Mouse (Mus musculus): ENCODE data around the gene Erp27.
"Not testable (repeated sequence)": the region's sequence is repeated elsewhere in the genome, so short reads cannot be mapped to it uniquely, and the experiment has no call there.

Gene Erp27

DNA sequence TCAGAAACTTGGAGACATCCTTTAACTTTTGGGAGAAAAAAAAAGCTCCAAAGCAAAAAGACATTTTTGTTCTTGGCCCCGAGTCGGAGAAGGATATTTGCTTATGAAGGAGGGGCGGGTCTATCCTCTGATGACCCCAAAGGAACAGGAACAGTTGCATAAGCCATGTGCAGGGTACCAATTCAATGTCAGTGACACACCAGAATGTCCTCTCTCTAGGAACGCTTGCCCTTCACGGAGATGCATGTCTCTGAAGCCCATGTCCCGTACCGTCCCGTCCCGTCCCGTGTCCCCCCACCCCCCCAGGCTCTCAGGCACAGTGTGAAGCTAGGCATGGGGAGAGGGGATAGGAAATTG lies 15.1 kb downstream of the Erp27 start:
- DNase-seq (ENCODE audit: low spot score in 2 of 2) = no peak

DNA sequence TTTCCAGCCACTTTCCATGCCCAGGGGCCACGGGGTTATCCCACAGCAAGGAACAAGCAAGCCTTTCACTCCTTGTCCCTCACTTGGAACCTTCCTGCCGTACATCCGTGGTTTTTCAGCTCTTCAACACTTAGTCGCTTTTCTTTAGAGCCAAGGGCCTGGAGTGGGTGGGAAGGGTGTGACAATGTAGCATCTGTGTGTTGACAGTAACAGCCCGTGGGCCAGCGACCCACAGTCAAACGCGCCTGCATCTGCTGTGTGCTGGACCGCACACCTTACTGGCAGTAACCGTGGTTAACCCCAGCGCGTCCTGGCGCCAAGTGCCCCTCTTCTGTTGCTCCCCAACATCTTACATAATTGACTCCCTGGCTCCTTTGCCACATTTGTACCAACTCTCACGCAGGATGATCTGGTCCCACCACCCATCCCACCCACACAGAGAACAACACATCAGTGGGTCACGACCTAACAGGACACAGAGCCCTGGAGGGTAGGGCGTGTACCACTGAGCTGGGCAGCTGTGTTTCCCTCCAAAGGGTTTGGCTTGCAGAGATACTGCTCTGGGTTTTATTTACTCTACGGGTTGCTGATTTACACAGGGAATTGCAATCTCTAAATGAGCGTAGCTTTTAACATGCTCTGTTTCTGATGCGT lies 15.6 kb downstream of the Erp27 start:
- peak in 1 of 2 experiments; percentile 12 for DNase-seq (ENCODE audit: low spot score in 2 of 2)

DNA sequence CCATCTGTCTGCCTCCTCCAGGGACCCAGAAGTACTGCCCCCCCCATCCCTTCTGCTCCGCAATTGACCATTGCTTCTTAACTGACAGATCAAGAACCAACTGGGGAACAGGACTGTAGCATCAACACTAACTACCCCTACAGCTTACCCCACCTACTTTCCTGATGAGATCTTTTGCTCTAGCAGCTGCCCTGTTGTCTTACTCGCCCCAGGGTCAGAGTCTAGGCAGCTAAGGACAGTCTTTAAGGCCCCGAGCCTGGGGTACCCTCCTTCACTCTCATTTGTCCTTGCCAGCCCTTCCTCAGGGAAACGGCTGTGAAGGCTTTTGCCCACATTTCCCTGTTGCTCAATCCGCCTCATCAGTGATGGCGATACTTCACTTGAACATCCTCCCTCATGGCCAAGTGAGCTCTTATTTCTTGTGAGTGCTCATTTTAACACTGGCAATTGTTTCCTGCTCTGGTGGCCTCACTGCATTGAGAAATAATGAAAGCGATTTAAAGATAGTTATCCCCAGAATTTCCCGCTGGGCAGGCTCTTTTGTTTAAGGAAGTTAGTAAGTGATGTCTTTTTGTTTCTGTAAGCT lies 18.0 kb downstream of the Erp27 start:
- DNase-seq (ENCODE audit: low spot score in 2 of 2) = no peak

DNA sequence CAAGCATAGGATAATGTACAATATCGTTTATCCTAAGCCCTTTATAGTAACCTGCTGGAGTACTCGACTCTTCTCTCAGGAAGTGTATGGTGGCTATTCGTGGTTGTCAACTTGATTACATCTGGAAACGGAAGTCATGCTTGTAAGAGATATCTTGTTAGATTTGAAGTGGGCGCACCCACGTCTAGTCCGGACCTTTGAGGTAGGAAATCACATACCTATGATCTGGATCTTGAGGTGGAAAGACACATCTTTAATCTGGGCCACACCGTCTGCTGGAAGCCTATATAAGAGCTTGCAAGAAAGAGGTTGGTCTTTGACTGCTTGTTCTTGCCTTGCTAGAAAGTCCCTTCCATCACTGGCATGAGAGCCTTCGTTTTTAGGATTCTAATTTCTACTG lies 19.5 kb downstream of the Erp27 start:
- DNase-seq (ENCODE audit: low spot score in 2 of 2) = no peak

DNA sequence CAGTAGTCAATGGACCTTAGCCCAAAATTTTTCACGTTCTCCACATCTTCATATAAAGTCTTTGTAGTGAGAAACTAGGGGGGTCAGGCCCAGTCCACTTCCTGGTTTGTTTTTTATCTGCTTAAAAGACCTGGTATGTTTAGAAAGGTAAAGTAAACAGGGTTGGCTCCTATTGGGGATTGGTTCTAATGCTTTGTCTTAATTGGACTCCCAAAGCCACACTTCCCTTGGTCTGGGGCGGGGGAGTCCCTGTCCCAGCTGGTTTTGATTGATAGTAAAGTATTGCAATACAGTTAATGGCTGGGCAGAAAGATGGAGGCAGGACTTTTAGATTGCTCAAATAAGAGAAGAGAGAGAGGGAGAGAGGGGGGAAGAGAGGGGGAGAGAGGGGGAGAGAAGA lies 21.0 kb downstream of the Erp27 start:
- DNase-seq (ENCODE audit: low spot score in 2 of 2) = no peak

DNA sequence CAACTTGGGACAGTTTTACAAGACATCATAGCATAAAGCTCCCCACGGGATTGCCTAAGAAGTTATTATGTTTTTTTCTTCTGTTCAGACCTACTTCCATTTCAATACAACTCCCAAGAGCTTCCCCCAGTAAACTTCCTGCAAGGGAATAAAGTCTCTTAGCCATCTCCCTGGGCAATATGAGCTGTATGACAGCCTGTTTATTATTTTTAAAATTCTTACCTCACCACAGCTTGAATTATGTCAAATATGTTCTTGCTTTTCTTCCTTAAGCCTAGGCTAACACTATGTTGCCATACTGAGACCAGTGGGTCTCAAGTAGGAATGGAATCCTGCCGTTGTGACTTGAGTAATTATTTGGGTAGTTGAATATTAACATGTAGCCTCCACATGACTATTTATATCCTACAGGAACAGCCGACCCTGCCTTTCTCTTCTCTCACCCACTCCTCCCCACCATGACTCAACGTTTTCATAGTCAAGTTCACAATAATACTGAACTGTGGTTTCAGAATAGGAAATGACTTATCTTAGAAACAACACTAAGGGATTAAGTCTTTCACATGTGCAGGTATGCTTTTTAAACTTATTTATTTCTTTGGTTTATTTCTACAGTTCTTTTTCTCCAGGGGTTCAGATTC lies 21.5 kb downstream of the Erp27 start:
- DNase-seq (ENCODE audit: low spot score in 2 of 2) = no peak

DNA sequence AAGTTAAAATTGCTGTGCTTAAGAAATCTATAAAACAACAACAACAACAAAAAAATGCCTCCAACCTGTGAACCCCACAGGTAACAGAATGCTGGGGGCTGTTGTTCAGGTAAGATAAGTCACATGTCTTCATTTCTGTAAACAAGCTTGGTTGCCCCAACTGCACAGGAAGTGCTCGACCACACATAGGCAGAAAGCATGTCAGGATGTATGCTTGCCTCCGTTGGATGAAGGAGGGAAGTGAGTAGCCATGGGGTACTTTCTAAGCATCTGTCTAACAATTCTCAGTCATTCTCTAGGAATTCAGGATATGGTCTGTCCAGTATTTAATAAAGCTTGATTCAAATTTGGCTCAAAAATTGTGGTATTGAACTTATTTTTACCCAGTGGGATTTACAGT lies 23.0 kb downstream of the Erp27 start:
- no peak for DNase-seq (ENCODE audit: low spot score in 2 of 2)

DNA sequence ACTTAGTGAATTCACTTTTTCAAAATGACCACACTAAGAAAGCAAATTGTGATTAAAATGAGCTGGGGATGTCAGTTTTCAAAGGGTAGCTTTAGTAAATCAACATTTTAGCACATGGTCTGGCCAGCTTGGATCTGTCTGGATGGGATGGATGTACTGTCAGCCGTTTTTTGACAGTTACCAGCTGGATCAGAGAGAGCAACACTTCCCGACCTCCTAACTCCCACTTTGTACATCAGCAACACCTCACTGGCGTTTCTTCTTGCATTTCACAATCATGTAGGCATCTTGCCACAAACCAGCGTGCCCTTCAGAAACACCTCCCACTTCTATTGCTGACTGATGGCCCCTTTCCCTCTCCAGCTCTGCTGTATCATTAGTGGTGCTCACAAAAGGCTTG lies 23.8 kb downstream of the Erp27 start:
- DNase-seq (ENCODE audit: low spot score in 2 of 2) = no peak

DNA sequence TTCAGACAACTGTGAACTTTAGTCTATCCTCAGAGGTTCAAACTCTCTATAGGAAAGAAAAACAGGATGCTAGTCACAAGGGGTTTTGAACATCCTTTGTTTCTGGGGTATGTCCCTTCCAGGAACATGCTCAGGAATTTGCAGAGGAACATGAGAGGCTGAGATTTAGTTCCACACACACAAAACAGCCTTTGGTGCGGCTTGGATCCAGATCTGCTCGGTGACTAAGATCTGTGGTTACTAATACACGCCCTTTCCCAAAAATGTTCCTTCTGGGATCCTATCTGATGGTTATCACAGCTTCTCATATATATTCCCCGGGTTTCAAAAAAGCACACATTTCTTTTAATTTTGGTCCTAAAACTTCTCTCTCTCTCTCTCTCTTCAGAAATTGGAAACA lies 24.2 kb downstream of the Erp27 start:
- DNase-seq (ENCODE audit: low spot score in 2 of 2) = no peak

DNA sequence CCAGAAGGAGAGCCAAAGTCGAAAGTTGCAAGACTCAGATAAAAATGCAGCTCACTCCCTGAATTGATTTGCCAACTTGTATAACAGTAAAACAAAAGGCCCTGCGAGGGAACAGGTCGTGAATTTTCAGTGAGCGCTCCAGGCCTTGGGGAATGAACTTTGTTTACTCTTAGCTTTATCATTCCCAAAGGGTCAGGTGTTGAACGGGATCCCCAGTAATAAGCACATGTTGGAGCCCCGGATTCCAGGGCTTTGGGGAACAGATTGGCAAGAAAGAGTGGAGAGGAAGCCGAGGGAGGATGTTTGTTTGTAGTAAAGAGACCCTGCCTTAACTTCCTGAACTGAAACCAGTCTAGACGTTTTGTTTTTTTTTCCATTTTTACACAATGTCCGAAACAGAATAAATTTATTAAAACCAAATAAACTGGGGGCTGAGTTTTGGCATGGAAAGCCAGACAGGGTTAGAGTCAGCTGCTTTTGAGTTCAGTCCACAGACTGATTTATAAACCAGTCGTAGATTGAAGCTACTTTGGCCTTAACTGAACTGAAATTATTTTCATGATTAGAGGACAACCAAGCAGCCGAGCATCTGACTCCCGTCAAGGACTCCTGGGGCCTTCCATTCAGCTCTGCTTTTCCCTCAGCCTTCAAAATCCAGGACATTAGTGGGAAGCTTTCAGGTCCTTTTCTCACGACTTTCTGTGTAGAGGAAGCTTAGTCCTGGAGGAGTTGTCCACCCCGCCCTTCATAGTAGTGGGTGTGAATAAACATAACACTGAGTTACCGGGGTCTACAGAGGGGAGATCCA lies 27.2 kb downstream of the Erp27 start:
- no peak for DNase-seq (ENCODE audit: low spot score in 2 of 2)

DNA sequence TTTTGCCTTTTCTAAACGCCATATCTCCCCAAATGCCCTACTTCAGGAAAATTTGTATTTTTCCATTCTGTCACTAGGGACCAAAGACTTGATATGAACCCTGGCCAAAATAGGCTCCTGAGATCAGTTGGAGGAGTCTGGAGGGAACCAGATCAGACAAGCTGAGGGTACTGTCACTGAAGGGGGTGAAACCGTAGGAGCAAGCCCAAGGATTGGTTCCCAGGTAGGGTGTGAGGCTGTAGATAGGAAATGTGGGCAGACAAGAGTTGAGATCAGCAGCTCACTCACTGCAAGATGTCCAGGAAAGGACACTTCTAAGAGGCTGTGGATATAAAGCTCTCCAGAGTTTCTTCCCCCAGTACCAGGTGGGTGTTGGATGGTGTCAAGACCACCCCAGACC lies 30.0 kb downstream of the Erp27 start:
- DNase-seq (ENCODE audit: low spot score in 2 of 2) = no peak

DNA sequence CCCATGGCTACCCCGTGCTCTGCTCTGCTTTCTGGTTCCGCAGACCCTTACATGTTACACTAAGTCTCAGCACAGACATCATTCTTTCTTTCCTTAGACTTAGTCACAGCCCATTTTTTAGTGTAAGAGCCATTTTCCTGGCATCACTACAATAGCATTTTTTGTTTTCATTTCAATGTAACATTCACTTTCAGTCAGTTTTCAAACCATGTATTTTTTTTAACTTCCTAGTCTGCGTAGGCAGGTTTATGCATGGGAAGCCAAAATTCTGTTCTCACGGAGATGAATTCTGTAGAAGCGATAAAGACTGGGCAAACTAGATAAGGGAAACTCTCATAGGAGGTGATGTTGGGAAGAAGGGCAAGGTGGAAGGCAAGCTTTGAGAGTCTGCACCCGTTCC lies 32.4 kb downstream of the Erp27 start:
- DNase-seq (ENCODE audit: low spot score in 2 of 2) = no peak

DNA sequence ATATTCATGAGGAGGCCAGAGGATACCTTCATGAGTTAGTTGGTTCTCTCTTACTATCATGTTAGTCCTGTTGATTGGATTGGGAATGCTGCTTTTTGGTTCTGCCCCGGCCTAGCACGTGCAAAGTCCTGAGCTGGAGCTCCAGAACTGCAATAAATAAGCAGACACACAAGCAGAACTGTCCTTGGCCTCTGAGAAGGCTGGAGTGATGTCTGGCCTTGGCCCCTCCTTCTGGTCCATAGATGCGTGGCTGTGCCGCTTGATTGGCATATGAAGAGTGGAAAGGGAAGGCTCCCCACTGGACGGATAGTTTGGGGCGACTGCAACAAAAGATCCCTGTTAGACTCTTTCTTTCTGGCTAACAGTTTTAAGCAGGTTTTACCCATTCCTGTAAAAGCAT lies 32.9 kb downstream of the Erp27 start:
- DNase-seq (ENCODE audit: low spot score in 2 of 2) = no peak

DNA sequence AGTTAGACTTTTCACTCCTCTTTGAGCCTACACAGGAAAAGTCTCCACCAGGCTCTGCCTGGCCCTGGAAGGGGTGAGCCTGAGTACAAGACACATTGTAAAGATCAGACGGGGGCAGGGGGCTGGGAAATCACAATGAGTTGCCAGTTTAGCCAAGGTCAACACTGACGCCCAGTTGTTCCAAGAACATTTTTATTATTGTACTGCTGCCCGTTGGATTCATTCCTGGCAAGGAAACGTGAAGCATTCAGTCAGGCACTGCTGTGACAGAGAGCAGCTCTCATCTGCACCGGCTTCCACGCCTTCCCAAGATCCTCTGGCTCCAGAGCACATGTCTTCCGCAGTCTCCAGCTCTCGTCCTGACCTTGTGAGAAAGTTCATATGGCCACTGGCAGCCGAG lies 34.1 kb downstream of the Erp27 start:
- DNase-seq (ENCODE audit: low spot score in 2 of 2) = no peak

DNA sequence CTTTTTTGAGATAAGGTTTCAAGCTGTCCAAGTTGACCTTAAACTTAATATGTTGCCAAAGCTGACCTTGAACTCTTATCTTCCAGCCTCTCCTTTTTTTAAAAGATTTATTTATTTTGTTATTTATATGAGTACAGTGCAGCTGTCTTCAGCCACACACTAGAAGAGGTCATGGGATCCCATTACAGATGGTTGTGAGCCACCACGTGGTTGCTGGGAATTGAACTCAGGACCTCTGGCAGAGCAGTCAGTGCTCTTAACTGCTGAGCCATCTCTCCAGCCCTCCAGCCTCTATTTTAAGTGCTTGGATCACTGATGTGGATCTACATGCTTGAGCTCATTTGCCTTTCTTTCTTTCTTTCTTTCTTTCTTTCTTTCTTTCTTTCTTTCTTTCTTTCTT lies 37.2 kb downstream of the Erp27 start:
- DNase-seq (ENCODE audit: low spot score in 2 of 2) = not testable (repeated sequence)

DNA sequence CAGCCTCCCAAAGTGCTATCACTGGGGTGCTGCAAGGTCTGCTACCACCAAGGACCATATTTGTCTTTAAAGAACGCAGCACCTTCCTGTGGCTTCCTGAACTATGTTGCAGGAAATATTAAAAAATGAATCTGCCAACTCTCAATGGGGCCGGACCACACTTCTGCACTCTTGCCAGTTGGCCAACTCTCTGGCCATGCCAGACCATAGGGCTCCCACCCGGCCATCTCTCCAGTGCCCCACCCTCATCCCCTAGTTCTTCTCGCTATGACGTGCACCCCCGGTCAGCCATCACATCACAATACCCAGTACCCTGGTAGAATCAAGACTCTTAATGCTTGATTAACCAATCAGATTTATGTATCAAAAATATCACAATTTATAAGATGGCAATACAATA lies 38.0 kb downstream of the Erp27 start:
- no peak for DNase-seq (ENCODE audit: low spot score in 2 of 2)

DNA sequence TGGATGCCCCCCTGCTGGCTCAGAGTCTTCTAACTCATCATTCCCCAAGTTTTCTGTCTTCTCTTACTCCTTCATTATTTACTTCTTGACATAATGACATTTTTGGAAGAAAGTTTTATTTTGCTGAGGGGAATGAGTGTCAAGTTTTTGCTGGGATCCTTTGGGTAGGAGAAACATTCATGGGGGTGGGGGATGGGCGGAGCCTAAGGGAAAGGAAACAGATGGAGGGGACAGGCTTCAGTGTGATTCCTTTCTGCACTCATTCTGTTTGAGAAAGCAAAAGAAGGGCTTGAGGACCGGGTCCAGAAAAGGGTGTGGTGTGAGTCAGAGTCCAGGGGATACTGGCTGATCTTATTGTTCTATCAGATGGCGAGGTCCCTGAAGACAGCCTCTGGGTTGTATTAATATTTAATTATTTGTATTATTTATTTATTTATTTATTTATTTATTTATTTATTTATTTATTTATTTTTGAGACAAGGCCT lies 38.5 kb downstream of the Erp27 start:
- DNase-seq (ENCODE audit: low spot score in 2 of 2) = no peak

DNA sequence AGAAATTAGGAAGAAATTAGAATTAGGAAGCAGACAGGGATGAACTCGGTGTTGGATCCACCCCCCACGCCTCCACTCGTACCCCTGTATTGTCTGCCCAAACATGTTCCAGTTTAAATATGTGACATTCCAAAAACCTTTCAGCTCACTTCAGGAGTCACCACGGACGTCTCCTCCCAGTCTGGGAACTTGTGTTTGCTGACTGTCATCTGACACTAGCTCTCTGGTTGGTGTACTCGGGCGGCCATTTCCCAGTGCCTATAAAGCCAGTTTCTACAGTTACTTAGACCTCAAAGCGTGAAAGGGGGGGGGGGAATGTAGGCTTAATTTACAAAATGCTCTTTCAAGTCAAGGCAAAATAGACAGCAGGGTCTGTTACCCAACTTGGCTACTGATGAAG lies 40.3 kb downstream of the Erp27 start:
- DNase-seq (ENCODE audit: low spot score in 2 of 2) = no peak

DNA sequence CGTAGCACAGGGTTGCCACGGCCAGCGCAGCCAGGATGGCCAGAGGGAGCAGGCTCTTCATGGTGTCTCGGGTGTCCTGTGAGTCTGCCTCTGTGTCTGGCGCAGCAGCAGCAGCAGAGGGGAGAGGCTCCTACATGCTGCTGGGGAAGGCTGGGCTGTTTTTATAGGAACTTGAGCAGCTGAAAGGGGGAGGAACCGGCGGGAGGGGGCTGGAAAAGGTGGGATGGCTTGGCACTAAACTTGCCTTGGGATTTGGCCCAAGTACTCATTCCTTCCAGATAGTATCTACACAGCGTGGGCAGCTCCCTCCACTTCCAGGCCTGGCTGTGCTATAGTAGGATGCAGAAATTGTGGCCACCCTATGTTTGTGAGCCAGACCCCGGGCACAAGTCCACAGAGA lies 46.3 kb downstream of the Erp27 start, which contains the start of gene Mgp:
TSS of gene Mgp (minus strand) at position 154 of the 400 bp plus-strand sequence.
- DNase-seq (ENCODE audit: low spot score in 2 of 2) = peak; percentile 41 to 59

DNA sequence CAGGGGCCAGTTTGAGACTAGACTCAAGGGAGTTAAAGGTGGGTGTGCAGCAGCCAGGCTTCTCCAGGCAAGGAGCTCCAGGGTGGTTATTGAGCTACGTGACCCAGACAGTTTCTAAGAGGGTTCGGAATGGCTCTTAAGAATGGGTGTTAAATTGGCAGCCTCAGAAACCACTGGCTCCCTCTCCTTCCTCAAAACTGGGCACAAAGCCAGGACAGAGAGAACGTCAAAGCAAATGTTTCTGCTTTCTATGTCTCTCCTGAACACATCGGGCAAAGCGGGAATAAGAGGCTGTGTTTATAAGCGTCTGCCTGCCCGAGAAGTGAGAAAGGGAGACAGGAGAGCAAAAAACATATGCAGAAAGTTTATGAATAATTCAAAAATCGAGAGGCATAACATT lies 47.4 kb downstream of the Erp27 start:
- peak; percentile 31 to 33 for DNase-seq (ENCODE audit: low spot score in 2 of 2)

DNA sequence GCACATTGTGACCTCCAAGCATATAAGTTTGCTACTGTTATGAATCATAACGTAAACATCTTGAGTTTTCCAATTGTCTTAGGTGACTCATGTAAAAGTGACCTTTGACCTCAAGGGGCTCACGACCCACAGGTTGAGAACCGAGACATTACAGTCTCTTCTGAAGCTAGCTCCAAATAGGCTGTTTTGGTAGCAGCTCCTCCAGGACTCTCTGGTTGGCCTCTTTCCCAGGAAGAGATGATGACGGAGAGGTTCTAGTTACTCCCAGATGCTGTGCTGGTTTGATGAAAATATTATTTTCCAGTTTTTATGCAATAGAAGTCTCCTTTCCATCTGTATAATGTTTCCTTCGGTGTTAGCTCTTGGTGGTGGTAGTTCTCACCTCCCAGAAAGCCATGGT lies 53.1 kb downstream of the Erp27 start:
- DNase-seq (ENCODE audit: low spot score in 2 of 2) = no peak

DNA sequence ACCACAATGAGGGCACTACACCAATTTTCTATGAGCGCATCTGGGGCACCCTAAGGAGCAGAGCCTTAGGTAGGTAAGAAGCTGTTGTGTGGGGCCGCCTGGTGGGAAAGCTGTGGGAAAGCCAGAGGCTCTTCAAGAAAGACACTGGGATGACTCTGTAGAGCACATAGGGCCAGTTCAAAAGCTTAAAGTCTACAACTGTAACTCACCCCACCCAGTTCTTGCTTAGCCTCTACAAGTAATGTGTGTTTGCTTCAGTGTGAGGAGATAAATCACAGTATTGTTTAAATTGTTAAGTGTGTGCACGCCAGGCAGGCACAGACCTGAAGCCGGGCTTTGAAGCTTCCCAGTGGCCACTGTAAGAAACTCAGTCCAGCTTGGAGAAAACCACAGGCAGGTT lies 55.8 kb downstream of the Erp27 start:
- DNase-seq (ENCODE audit: low spot score in 2 of 2) = no peak

DNA sequence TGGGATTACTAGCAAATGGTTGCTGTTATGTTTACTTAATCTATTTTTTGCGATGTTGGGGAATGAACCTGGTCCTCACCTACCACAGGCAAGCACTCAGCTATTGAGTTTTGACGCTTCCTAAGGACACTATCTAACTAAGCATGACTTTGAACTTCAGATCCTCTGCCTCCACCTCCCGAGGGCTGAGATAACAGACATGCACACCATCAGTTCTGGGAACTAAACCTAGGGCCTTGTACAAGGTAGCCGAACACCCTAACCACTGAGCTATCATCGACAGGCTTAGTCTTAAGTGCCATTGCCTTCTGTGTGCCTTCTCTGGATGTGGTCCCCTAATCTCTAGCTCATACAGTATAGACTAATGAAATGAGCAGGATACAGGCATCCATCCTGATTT lies 56.6 kb downstream of the Erp27 start:
- no peak for DNase-seq (ENCODE audit: low spot score in 2 of 2)
